Mouse (Mus musculus): ENCODE data around the gene Obscn.

GRCm38 (mm10) chr11:58982471-58983097 lies 153.6 kb downstream of the Obscn start:
- TF ChIP-seq POLR2A (IDR thresholded peaks at IDR 0.05; ENCODE audit: low read depth, low read length) (no peak), CTCF (IDR thresholded peaks at IDR 0.05; ENCODE audit: extremely low read depth, insufficient read depth, insufficient read length, insufficient replicate concordance) (no peak)

All from spleen, adult 2 months (tissue).